Mouse (Mus musculus) lung, embryonic 14.5 days (tissue): ENCODE data around the gene Pfn1. TPM values are rescaled to one million over a fixed set of nuclear protein-coding genes. Genes with fewer than 3 reads are reported as not detected.

Experiments used
- ATAC-seq: fragments of 200-750 bp; cut with Nextera tagmentation; 2 replicates; pipeline ENCODE4 v1.8.0; 2017; ENCODE audit warnings: mild to moderate bottlenecking, moderate TSS enrichment, moderate library complexity; ENCODE audit not compliant: insufficient read depth
- DNase-seq: peaks from one replicate; pipeline ENCODE4 v3.0.0-alpha.2; 2015
- H3K27ac ChIP-seq: fragments of 300-500 bp; sonication (generic); 2 replicates; pipeline ENCODE4 v1.5.1; 2014; ENCODE audit warnings: low read depth, mild to moderate bottlenecking, moderate library complexity
- H3K27me3 ChIP-seq: fragments of 300-500 bp; sonication (generic); 2 replicates; pipeline ENCODE4 v1.6.1; 2014; ENCODE audit warnings: low read length, control low read depth; ENCODE audit not compliant: insufficient read depth
- H3K36me3 ChIP-seq: fragments of 300-500 bp; sonication (generic); 2 replicates; pipeline ENCODE4 v1.6.1; 2014; ENCODE audit warnings: control low read depth; ENCODE audit not compliant: insufficient read depth
- H3K4me1 ChIP-seq: fragments of 300-500 bp; sonication (generic); 2 replicates; pipeline ENCODE4 v1.6.1; 2014; ENCODE audit warnings: antibody characterized with exemption, control low read depth; ENCODE audit not compliant: insufficient read depth
- H3K4me2 ChIP-seq: fragments of 300-500 bp; sonication (generic); 2 replicates; pipeline ENCODE4 v1.6.1; 2014; ENCODE audit warnings: mild to moderate bottlenecking
- H3K4me3 ChIP-seq: fragments of 300-500 bp; sonication (generic); 2 replicates; pipeline ENCODE4 v1.5.1; 2014; ENCODE audit warnings: low read depth, low read length
- H3K9ac ChIP-seq: fragments of 300-500 bp; sonication (generic); 2 replicates; pipeline ENCODE4 v1.6.1; 2014
- H3K9me3 ChIP-seq: fragments of 300-500 bp; sonication (generic); 2 replicates; pipeline ENCODE4 v1.6.1; 2016; ENCODE audit warnings: low read depth, low read length, control low read depth
- CTCF ChIP-seq: IDR thresholded peaks from 2 replicates; pipeline ENCODE4 v1.5.1; 2016; ENCODE audit warnings: antibody characterized with exemption, low read depth
- WGBS: fragments of 180-500 bp; shearing (Covaris S2); extraction: QIAGEN DNeasy Blood & Tissue Kit; methylation state at CpG from one replicate; pipeline ENCODE4 v1.1.7; 2014; 5-methylcytosine and 5-hydroxymethylcytosine counted together
- polyA plus RNA-seq: library from polyadenylated mRNA; unstranded; fragments of >200 nt; fragmentation: Nextera tagmentation; extraction: Ambion mirVana; gene quantifications from 2 replicates; pipeline ENCODE4 v1.2.1, GENCODE M21; 2014

The Pfn1 gene
- polyA plus RNA-seq, 1 experiment from 2014 or later: 2,138 TPM

DNA sequence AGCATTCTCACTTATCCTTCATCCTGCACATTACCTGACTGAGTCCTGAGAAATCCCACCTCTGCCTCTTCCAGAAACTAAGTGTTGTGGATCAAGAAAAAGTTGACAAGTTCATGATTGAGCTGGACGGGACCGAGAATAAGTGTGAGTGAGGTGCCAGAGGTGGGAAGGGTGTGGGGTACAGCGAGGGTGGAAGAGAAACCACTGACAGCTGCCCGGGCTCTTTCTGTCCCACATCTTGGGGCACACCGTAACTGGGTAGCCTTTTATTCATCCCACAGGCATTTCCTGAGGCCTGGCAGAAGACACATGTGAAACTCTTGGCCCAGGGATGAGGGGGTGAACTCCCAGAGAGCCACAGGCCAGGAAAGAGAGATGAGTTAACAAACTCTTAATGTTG, 4.1 kb upstream of the Pfn1 start:
- H3K36me3 ChIP-seq: peaks cover 34% of the 10 kb centered on the region
- no peak overlapping the region for H3K4me3 ChIP-seq
- H3K9ac ChIP-seq: no peak overlapping the region
- H3K27me3 ChIP-seq: no peaks in the 10 kb centered on the region
- H3K4me1 ChIP-seq: peaks cover 22% of the 10 kb centered on the region
- DNase-seq (no peak), ATAC-seq (no peak)
- no peak overlapping the region for H3K4me2 ChIP-seq
- WGBS: 64% methylated on average over 5 of the region's 5 CpGs
- no peak for TF ChIP-seq CTCF
- H3K27ac ChIP-seq: no peak overlapping the region
- H3K9me3 ChIP-seq: no peaks in the 10 kb centered on the region

- no peaks in the 10 kb centered on the region for H3K27me3 ChIP-seq
- H3K9me3 ChIP-seq: no peaks in the 10 kb centered on the region
- H3K36me3 ChIP-seq: peaks cover 33% of the 10 kb centered on the region
- H3K4me1 ChIP-seq: peaks cover 22% of the 10 kb centered on the region
- ATAC-seq: no peak
- no peak for TF ChIP-seq CTCF
- peak overlapping the region; percentile 3; the same call in 1 of the 2 replicates for H3K9ac ChIP-seq
- H3K27ac ChIP-seq: no peak overlapping the region
- no peak for DNase-seq
- 44% methylated on average over 9 of the region's 9 CpGs for WGBS
- peak overlapping the region; percentile 97 for H3K4me2 ChIP-seq
- H3K4me3 ChIP-seq: no peak overlapping the region; the same call in 1 of the 2 replicates
These were observed 3.5 kb upstream of the Pfn1 start for GRCm38 (mm10) chr11:70657991-70658390.

DNA sequence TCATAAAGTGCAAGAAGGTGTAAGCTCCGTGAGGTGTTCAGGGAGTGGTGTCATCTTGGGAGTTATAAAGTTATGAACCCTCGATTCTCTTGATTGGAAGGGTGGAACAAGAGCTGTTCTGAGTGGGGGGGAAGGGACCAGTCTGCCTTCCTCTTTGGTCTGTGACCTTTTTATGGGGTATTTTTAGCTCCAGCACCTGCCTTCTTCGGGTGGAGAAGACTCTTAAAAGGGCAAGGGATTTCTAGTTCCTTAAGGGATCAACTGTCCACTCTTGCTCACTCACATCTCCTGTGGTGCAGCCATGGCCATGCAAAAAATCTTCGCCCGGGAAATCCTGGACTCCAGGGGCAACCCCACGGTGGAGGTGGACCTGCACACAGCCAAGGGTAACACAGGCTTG, 3.1 kb upstream of the Pfn1 start:
- DNase-seq (no peak), ATAC-seq (no peak)
- WGBS: 34% methylated on average over 6 of the region's 6 CpGs
- peak overlapping the region; percentile 97; the same call in 1 of the 2 replicates for H3K9ac ChIP-seq
- H3K4me2 ChIP-seq: peak overlapping the region; percentile 97
- peaks cover 22% of the 10 kb centered on the region for H3K4me1 ChIP-seq
- no peaks in the 10 kb centered on the region for H3K27me3 ChIP-seq
- no peak overlapping the region; the same call in 1 of the 2 replicates for H3K4me3 ChIP-seq
- H3K27ac ChIP-seq: peak overlapping the region; percentile 83
- TF ChIP-seq CTCF: no peak
- H3K9me3 ChIP-seq: no peaks in the 10 kb centered on the region
- H3K36me3 ChIP-seq: peaks cover 33% of the 10 kb centered on the region

DNA sequence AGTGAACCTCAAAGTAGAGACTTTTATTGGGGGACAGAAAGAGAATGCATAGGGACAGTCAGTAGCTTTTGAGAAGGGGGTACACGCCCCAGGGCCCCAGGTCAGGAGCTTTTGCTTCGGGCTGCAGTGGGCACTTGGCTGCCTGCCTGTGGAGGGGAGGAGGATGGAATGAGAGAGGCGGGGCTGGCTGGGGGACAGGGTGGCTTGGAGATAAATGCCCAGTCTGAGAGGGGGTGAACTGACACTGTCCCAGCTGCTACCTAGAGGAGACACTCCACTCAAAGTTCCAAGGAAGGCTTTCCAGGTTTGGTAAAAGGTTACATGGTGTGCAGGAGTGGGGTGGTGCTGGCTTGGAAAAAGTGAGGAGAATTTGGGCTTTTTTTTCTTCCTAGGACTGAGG, 2.5 kb upstream of the Pfn1 start, which contains the start of gene Eno3:
Gene Eno3, plus strand, starts transcription at position 239 of the 400 bp plus-strand sequence.
- peak within 1 kb of the TSS; percentile 97 for H3K9ac ChIP-seq
- DNase-seq: peak; percentile 55
- peak within 1 kb of the TSS; percentile 97 for H3K4me2 ChIP-seq
- peak within 1 kb of the TSS; percentile 100 for H3K4me3 ChIP-seq
- H3K9me3 ChIP-seq: no peaks in the 10 kb centered on the region
- 4% methylated on average over 3 of the region's 3 CpGs for WGBS
- peaks cover 33% of the 10 kb centered on the region for H3K36me3 ChIP-seq
- no peak for TF ChIP-seq CTCF
- no peaks in the 10 kb centered on the region for H3K27me3 ChIP-seq
- ATAC-seq: no peak
- H3K27ac ChIP-seq: peak within 1 kb of the TSS; percentile 99
- peaks cover 24% of the 10 kb centered on the region for H3K4me1 ChIP-seq

DNA sequence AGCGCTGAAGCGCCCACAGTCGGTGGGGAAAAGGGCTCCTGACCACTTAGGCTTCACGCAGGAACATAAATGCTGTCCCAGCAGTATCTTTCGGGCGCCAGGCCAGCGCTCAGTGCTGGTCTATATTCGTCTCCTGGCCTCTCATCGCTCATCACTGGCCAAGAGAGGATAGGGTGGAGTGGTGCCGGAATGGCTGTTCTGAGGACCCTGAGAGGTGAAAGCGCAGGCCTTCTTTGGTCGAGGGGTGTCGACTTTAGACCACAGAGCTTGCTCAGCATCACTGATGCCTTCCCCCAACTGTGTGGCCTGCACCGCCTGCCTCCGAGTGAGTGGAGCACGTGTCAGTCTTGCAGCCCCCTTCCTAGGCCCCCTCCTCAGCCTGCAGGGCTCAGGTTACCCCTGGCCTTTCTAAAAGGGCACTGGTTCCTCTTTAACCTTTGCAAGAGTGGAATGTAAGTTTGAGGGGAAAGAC, 2.0 kb upstream of the Pfn1 start:
- WGBS: 5% methylated on average over 16 of the region's 16 CpGs
- H3K9me3 ChIP-seq: no peaks in the 10 kb centered on the region
- TF ChIP-seq CTCF: no peak
- H3K27ac ChIP-seq: peak overlapping the region; percentile 99
- DNase-seq: peak; percentile 75
- H3K27me3 ChIP-seq: no peaks in the 10 kb centered on the region
- peak overlapping the region; percentile 100 for H3K4me3 ChIP-seq
- H3K4me1 ChIP-seq: peaks cover 26% of the 10 kb centered on the region
- peaks cover 34% of the 10 kb centered on the region for H3K36me3 ChIP-seq
- H3K4me2 ChIP-seq: peak overlapping the region; percentile 97
- ATAC-seq: peak; percentile 1; the same call in 1 of the 2 replicates
- H3K9ac ChIP-seq: peak overlapping the region; percentile 97

DNA sequence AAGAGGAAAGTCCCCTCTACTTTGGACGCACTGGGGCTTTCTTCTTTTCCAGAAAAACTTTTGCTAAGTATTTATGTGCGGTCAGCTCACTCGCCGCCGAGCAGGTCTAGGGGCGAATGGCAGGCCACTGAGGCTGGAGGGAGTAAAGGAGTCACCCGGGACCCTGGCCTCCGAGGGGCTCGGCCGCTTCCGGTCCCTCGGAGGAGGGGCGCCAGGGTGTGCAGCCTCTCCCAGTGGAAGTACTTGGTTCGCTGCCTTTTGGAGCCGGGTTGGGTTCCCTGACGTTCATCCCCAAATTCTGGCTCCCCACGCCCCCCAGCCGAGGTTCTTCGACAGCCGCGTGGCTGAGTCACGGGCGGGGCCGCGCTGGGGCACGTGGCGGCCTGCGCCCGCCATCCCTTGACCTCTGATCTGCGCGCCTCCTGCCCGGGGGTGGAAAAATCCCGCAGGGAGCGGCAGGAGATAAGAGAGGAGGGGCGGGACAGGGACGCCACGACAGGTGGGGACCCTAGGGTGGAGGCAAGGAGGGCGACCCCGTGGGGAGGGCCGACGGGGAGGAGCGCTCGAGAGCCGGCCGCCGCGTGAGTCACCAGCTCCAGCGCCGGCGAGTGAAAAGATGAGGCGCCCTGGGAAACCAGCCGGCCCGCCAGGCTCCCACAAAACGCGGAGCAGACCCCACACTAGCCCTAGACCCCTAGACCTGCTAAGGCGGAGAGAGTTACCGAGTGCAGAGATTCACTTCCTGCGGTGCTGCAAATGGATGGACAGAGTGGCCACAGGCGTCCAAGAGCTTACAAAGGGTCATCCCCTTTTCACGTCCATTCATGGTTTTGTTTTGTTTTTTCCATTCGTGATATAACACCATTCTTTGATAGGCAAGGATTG, 1.4 kb upstream of the Pfn1 start:
- peaks cover 34% of the 10 kb centered on the region for H3K36me3 ChIP-seq
- H3K27ac ChIP-seq: peak overlapping the region; percentile 99
- no peak for TF ChIP-seq CTCF
- peak overlapping the region; percentile 97 for H3K9ac ChIP-seq
- H3K4me2 ChIP-seq: peak overlapping the region; percentile 97
- no peaks in the 10 kb centered on the region for H3K9me3 ChIP-seq
- WGBS: under 1% methylated on average over 61 of the region's 61 CpGs
- ATAC-seq (peak; percentile 40; the same call in 1 of the 2 replicates), DNase-seq (peak; percentile 77)
- no peaks in the 10 kb centered on the region for H3K27me3 ChIP-seq
- peak overlapping the region; percentile 100 for H3K4me3 ChIP-seq
- peaks cover 26% of the 10 kb centered on the region for H3K4me1 ChIP-seq

- under 1% methylated on average over 44 of the region's 48 CpGs for WGBS
- peaks cover 26% of the 10 kb centered on the region for H3K4me1 ChIP-seq
- no peak for TF ChIP-seq CTCF
These were observed 603 bp upstream of the Pfn1 start for GRCm38 (mm10) chr11:70654923-70655570.

More at GRCm38 (mm10) chr11:70654923-70655570, 603 bp upstream of the Pfn1 start:
- H3K27ac ChIP-seq: peak overlapping the region; percentile 99
- H3K4me2 ChIP-seq: peak overlapping the region; percentile 97
- H3K4me3 ChIP-seq: peak overlapping the region; percentile 100
- peaks cover 38% of the 10 kb centered on the region for H3K36me3 ChIP-seq
- peak overlapping the region; percentile 97 for H3K9ac ChIP-seq
- DNase-seq (peak; percentile 92), ATAC-seq (peak; percentile 48)
- H3K27me3 ChIP-seq: no peaks in the 10 kb centered on the region
- H3K9me3 ChIP-seq: no peaks in the 10 kb centered on the region
